Mouse (Mus musculus): ENCODE results near the gene Epm2a. TPM values are rescaled to one million over a fixed set of nuclear protein-coding genes. Genes with fewer than 3 reads are reported as not detected.

Epm2a gene
- total RNA-seq, 1 experiment from 2014 or later = 0.35 TPM

- ATAC-seq (ENCODE audit: extremely low read depth, insufficient number of reproducible peaks, low FRiP score, poor library complexity, severe bottlenecking) = no peak
These were observed 38.1 kb downstream of the Epm2a start for GRCm38 (mm10) chr10:11381302-11381701.

GRCm38 (mm10) chr10:11410926-11411325 is 67.7 kb downstream of the Epm2a start:
- no peak for ATAC-seq (ENCODE audit: extremely low read depth, insufficient number of reproducible peaks, low FRiP score, poor library complexity, severe bottlenecking)

GRCm38 (mm10) chr10:11420071-11420470 is 76.9 kb downstream of the Epm2a start:
- ATAC-seq (ENCODE audit: extremely low read depth, insufficient number of reproducible peaks, low FRiP score, poor library complexity, severe bottlenecking) = no peak

- no peak for ATAC-seq (ENCODE audit: extremely low read depth, insufficient number of reproducible peaks, low FRiP score, poor library complexity, severe bottlenecking)
These were observed 86.0 kb downstream of the Epm2a start for GRCm38 (mm10) chr10:11429059-11429812.

- no peak for ATAC-seq (ENCODE audit: extremely low read depth, insufficient number of reproducible peaks, low FRiP score, poor library complexity, severe bottlenecking)
These were observed 93.8 kb downstream of the Epm2a start for GRCm38 (mm10) chr10:11436961-11437360.

GRCm38 (mm10) chr10:11438461-11438860 is 95.3 kb downstream of the Epm2a start:
- no peak for ATAC-seq (ENCODE audit: extremely low read depth, insufficient number of reproducible peaks, low FRiP score, poor library complexity, severe bottlenecking)

- no peak for ATAC-seq (ENCODE audit: extremely low read depth, insufficient number of reproducible peaks, low FRiP score, poor library complexity, severe bottlenecking)
These were observed 96.1 kb downstream of the Epm2a start for GRCm38 (mm10) chr10:11439342-11439741.

GRCm38 (mm10) chr10:11449556-11450305 is 106.5 kb downstream of the Epm2a start:
- ATAC-seq (ENCODE audit: extremely low read depth, insufficient number of reproducible peaks, low FRiP score, poor library complexity, severe bottlenecking) = no peak

GRCm38 (mm10) chr10:11452537-11452936 is 109.3 kb downstream of the Epm2a start:
- no peak for ATAC-seq (ENCODE audit: extremely low read depth, insufficient number of reproducible peaks, low FRiP score, poor library complexity, severe bottlenecking)

- ATAC-seq (ENCODE audit: extremely low read depth, insufficient number of reproducible peaks, low FRiP score, poor library complexity, severe bottlenecking) = no peak
These were observed 114.2 kb downstream of the Epm2a start for GRCm38 (mm10) chr10:11457445-11457844.

GRCm38 (mm10) chr10:11491956-11492355 is 148.8 kb downstream of the Epm2a start:
- ATAC-seq (ENCODE audit: extremely low read depth, insufficient number of reproducible peaks, low FRiP score, poor library complexity, severe bottlenecking) = peak; percentile 95

Other genes with a start within 250 kb of the Epm2a start
- gene Shprh, start 194.0 kb upstream of the Epm2a start, total RNA-seq (2017) = 45.7 and 50.4 TPM in 2 replicates
- 10.7 and 12.0 TPM in 2 replicates for gene Fbxo30, start 62.1 kb upstream of the Epm2a start, total RNA-seq (2017)